Mouse (Mus musculus) left cerebral cortex, adult 8-10 months (tissue): ENCODE measurements around the gene Gm10378. TPM values are rescaled to one million over a fixed set of nuclear protein-coding genes. Genes with fewer than 3 reads are reported as not detected.
"Not testable (repeated sequence)": the region's sequence is repeated elsewhere in the genome, so short reads cannot be mapped to it uniquely, and the experiment has no call there.

Experiments used
- DNase-seq, 2 experiments: peaks; one replicate each; pipeline ENCODE4 v3.0.0; 2022; ENCODE audit warnings: low spot score in 2 of 2
- microRNA-seq, 2 experiments: library from miRNA; unstranded; fragments of <30 nt; microRNA quantifications; one replicate each; pipeline ENCODE4 v1.2.0; 2022
- total RNA-seq, 4 experiments: library from RNA; stranded (reverse); gene quantifications; 2 replicates each; pipeline ENCODE4 v1.2.4; 2022

Gene Gm10378
- not detected for total RNA-seq

- DNase-seq, result not testable (repeated sequence)
These were observed at the start of gene Gm10378 for GRCm38 (mm10) chr14:42655638-42656037. Gene Gm10378, plus strand, starts transcription at chr14:42655938.

- not testable (repeated sequence) for DNase-seq
These were observed 13.9 kb upstream of the Gm10378 start, which contains the start of gene Gm3633 for GRCm38 (mm10) chr14:42641817-42642216. Gene Gm3633, minus strand, starts transcription at chr14:42641917.

Small RNA genes lying within 50 kb of the gene (microRNA-seq; reads per million reads assigned to microRNA genes)
- 0 reads per million in 2 experiments for gene Gm23620
- 0 reads per million in 2 experiments for gene Gm25228

Other genes with a start within 250 kb of the Gm10378 start
- not detected for gene Gm8005, start 216.3 kb upstream of the Gm10378 start, total RNA-seq
- not detected for gene Gm8011, start 192.1 kb upstream of the Gm10378 start, total RNA-seq
- gene Gm8020, start 153.6 kb upstream of the Gm10378 start, total RNA-seq, result not detected
- gene Gm8024, start 131.7 kb upstream of the Gm10378 start, total RNA-seq, result under 1 TPM in 1 of 4 experiments, not detected in 3; 0.25 TPM
- gene Gm17124, start 56.1 kb upstream of the Gm10378 start, total RNA-seq, result not detected
- not detected for gene Gm3633, start 14.0 kb upstream of the Gm10378 start, total RNA-seq
- gene Gm3015, start 112.9 kb downstream of the Gm10378 start, total RNA-seq, result not detected
- not detected for gene Gm10377, start 142.0 kb downstream of the Gm10378 start, total RNA-seq
- not detected for gene Gm21977, start 197.5 kb downstream of the Gm10378 start, total RNA-seq